Mouse (Mus musculus): ENCODE measurements around the gene Ptprm. TPM values are rescaled to one million over a fixed set of nuclear protein-coding genes. Genes with fewer than 3 reads are reported as not detected.

Ptprm gene
- polyA plus RNA-seq, 1 experiment from 2014 or later: 5.4 TPM

GRCm38 (mm10) chr17:67010136-67010535 is 344.1 kb downstream of the Ptprm start:
- Histone ChIP-seq H3K27me3 (replicated peaks; ENCODE audit: control insufficient read depth, insufficient read depth, low read length) (no peaks in the 10 kb centered on the region), H3K27ac (ENCODE audit: low read depth, low read length) (no peak overlapping the region), H3K36me3 (ENCODE audit: control insufficient read depth, insufficient read depth) (no peaks in the 10 kb centered on the region), H3K9me3 (ENCODE audit: control insufficient read depth) (no peaks in the 10 kb centered on the region), H3K4me2 (replicated peaks; ENCODE audit: low read depth) (no peak overlapping the region), H3K4me1 (replicated peaks; ENCODE audit: control insufficient read depth, insufficient read depth, low read length) (no peaks in the 10 kb centered on the region), H3K4me3 (ENCODE audit: low read depth, low read length) (no peak overlapping the region), H3K9ac (ENCODE audit: low read depth, low read length) (no peak overlapping the region)
- ATAC-seq: no peak
- whole genome bisulfite sequencing: 83% methylated on average over 4 of the region's 4 CpGs
- no peak for TF ChIP-seq CTCF (IDR thresholded peaks at IDR 0.05; ENCODE audit: low read depth)

DNA sequence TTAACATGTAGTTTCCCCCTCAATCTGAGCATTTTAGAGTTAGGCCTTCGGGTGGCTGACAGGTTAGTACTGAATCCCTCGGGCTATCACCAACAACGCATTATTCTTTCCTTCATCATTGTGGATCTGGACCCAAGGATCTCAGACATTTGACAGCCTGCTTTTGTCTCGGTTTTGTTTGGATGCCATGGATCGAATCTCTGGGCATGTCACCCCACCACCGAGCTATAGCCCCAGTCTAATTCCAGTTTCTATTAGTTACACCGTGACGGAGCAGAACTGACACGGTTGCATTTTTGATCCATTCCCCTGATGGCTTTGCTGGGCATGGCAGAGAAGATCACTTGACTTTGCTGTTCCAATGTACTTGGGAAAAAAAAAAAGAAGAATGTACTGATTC is 346.1 kb downstream of the Ptprm start:
- Histone ChIP-seq H3K4me2 (replicated peaks; ENCODE audit: low read depth) (no peak overlapping the region), H3K27ac (ENCODE audit: low read depth, low read length) (no peak overlapping the region), H3K4me3 (ENCODE audit: low read depth, low read length) (no peak overlapping the region), H3K9ac (ENCODE audit: low read depth, low read length) (no peak overlapping the region), H3K9me3 (ENCODE audit: control insufficient read depth) (no peaks in the 10 kb centered on the region), H3K36me3 (ENCODE audit: control insufficient read depth, insufficient read depth) (no peaks in the 10 kb centered on the region), H3K27me3 (replicated peaks; ENCODE audit: control insufficient read depth, insufficient read depth, low read length) (no peaks in the 10 kb centered on the region), H3K4me1 (replicated peaks; ENCODE audit: control insufficient read depth, insufficient read depth, low read length) (no peaks in the 10 kb centered on the region)
- no peak for ATAC-seq
- TF ChIP-seq CTCF (IDR thresholded peaks at IDR 0.05; ENCODE audit: low read depth): no peak
- WGBS: 93% methylated on average over 9 of the region's 9 CpGs

- Histone ChIP-seq H3K9ac (ENCODE audit: low read depth, low read length) (no peak overlapping the region), H3K4me2 (replicated peaks; ENCODE audit: low read depth) (no peak overlapping the region), H3K27ac (ENCODE audit: low read depth, low read length) (no peak overlapping the region), H3K36me3 (ENCODE audit: control insufficient read depth, insufficient read depth) (no peaks in the 10 kb centered on the region), H3K4me3 (ENCODE audit: low read depth, low read length) (no peak overlapping the region), H3K4me1 (replicated peaks; ENCODE audit: control insufficient read depth, insufficient read depth, low read length) (no peaks in the 10 kb centered on the region), H3K9me3 (ENCODE audit: control insufficient read depth) (no peaks in the 10 kb centered on the region), H3K27me3 (replicated peaks; ENCODE audit: control insufficient read depth, insufficient read depth, low read length) (no peaks in the 10 kb centered on the region)
- TF ChIP-seq CTCF (IDR thresholded peaks at IDR 0.05; ENCODE audit: low read depth): no peak
- no peak for ATAC-seq
- 69% methylated on average over 14 of the region's 14 CpGs for WGBS
Measured at GRCm38 (mm10) chr17:67006740-67007385, 347.4 kb downstream of the Ptprm start.

DNA sequence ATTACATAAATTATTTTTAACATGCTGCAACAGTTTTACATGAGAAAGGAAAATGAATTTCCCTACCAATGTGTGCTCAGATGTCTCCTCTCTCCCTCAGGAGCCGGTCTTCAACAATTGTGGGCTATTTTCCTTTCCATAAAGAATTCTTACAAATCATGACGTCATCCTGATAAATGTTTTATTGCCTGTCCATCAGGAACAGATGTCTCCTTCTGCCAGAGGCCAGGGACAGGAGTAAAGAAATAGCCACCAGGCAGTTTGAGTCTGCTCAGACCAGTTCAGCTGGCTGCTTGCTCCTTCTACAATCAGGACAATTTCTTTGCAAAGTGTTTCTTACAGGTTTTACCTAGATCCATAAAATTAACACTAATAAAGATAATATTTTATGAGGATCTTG is 357.4 kb downstream of the Ptprm start:
- Histone ChIP-seq H3K4me2 (replicated peaks; ENCODE audit: low read depth) (no peak overlapping the region), H3K4me1 (replicated peaks; ENCODE audit: control insufficient read depth, insufficient read depth, low read length) (no peaks in the 10 kb centered on the region), H3K9me3 (ENCODE audit: control insufficient read depth) (no peaks in the 10 kb centered on the region), H3K27me3 (replicated peaks; ENCODE audit: control insufficient read depth, insufficient read depth, low read length) (no peaks in the 10 kb centered on the region), H3K9ac (ENCODE audit: low read depth, low read length) (no peak overlapping the region), H3K36me3 (ENCODE audit: control insufficient read depth, insufficient read depth) (no peaks in the 10 kb centered on the region), H3K27ac (ENCODE audit: low read depth, low read length) (no peak overlapping the region), H3K4me3 (ENCODE audit: low read depth, low read length) (no peak overlapping the region)
- WGBS: 31% methylated on average over 2 of the region's 2 CpGs
- ATAC-seq: no peak
- no peak for TF ChIP-seq CTCF (IDR thresholded peaks at IDR 0.05; ENCODE audit: low read depth)

DNA sequence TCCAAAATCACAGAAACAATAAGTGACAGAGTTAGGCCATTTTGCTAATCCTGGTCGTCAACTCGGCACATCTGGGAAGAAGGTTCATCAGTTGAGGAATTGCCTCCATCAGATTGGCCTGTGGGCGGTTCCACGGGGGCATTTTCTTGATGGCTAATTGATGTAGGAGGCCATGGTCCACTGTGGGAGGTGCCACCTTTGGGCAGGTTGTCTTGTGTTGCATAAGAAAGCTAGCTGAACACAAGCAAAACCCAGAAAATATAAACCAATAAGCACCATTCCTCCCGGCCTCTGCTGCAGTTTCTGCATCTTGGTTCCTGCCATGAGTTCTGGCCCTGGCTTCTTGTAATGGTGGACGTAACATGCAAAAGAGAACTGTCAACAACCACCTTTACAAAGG is 358.2 kb downstream of the Ptprm start:
- H3K4me3 ChIP-seq (ENCODE audit: low read depth, low read length): no peak overlapping the region
- H3K27me3 ChIP-seq (replicated peaks; ENCODE audit: control insufficient read depth, insufficient read depth, low read length): no peaks in the 10 kb centered on the region
- no peak for TF ChIP-seq CTCF (IDR thresholded peaks at IDR 0.05; ENCODE audit: low read depth)
- no peaks in the 10 kb centered on the region for H3K36me3 ChIP-seq (ENCODE audit: control insufficient read depth, insufficient read depth)
- no peak overlapping the region for H3K27ac ChIP-seq (ENCODE audit: low read depth, low read length)
- WGBS: 94% methylated on average over 6 of the region's 6 CpGs
- no peaks in the 10 kb centered on the region for H3K9me3 ChIP-seq (ENCODE audit: control insufficient read depth)
- no peak overlapping the region for H3K9ac ChIP-seq (ENCODE audit: low read depth, low read length)
- H3K4me1 ChIP-seq (replicated peaks; ENCODE audit: control insufficient read depth, insufficient read depth, low read length): no peaks in the 10 kb centered on the region
- H3K4me2 ChIP-seq (replicated peaks; ENCODE audit: low read depth): no peak overlapping the region
- ATAC-seq: no peak

- H3K4me1 ChIP-seq (replicated peaks; ENCODE audit: control insufficient read depth, insufficient read depth, low read length): no peaks in the 10 kb centered on the region
- no peak overlapping the region for H3K4me2 ChIP-seq (replicated peaks; ENCODE audit: low read depth)
- H3K36me3 ChIP-seq (ENCODE audit: control insufficient read depth, insufficient read depth): no peaks in the 10 kb centered on the region
- H3K9me3 ChIP-seq (ENCODE audit: control insufficient read depth): no peaks in the 10 kb centered on the region
- WGBS: 93% methylated on average over 4 of the region's 4 CpGs
- H3K27ac ChIP-seq (ENCODE audit: low read depth, low read length): no peak overlapping the region
- no peak overlapping the region for H3K9ac ChIP-seq (ENCODE audit: low read depth, low read length)
- no peak overlapping the region for H3K4me3 ChIP-seq (ENCODE audit: low read depth, low read length)
- no peak for TF ChIP-seq CTCF (IDR thresholded peaks at IDR 0.05; ENCODE audit: low read depth)
- no peaks in the 10 kb centered on the region for H3K27me3 ChIP-seq (replicated peaks; ENCODE audit: control insufficient read depth, insufficient read depth, low read length)
- no peak for ATAC-seq
Measured at GRCm38 (mm10) chr17:66991815-66992214, 362.4 kb downstream of the Ptprm start.

DNA sequence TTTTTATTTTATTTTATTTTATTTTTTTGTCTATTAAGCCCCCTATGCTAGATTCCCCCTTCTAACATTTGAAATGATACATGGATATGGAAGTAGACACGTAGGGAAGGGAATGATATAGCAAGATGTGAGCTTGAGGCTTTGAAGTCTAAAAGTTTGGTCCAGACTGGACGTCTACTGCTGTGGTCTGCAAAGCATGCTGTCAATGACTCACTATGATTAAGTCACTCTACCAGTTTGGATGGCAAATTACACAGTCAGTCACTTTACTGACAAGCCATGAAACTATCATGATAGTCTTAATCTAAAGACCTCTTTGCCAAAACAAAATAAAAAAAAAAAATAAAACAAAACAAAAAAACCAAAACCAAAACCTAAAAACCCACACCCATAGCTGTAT is 363.5 kb downstream of the Ptprm start:
- Histone ChIP-seq H3K4me1 (replicated peaks; ENCODE audit: control insufficient read depth, insufficient read depth, low read length) (no peaks in the 10 kb centered on the region), H3K9me3 (ENCODE audit: control insufficient read depth) (no peaks in the 10 kb centered on the region), H3K36me3 (ENCODE audit: control insufficient read depth, insufficient read depth) (no peaks in the 10 kb centered on the region), H3K27ac (ENCODE audit: low read depth, low read length) (no peak overlapping the region), H3K9ac (ENCODE audit: low read depth, low read length) (no peak overlapping the region), H3K4me3 (ENCODE audit: low read depth, low read length) (no peak overlapping the region), H3K4me2 (replicated peaks; ENCODE audit: low read depth) (no peak overlapping the region), H3K27me3 (replicated peaks; ENCODE audit: control insufficient read depth, insufficient read depth, low read length) (no peaks in the 10 kb centered on the region)
- WGBS: 66% methylated on average over 2 of the region's 2 CpGs
- TF ChIP-seq CTCF (IDR thresholded peaks at IDR 0.05; ENCODE audit: low read depth): no peak
- ATAC-seq: no peak
